Mouse (Mus musculus): ENCODE measurements around the gene Kcnmb4. TPM values are rescaled to one million over a fixed set of nuclear protein-coding genes. Genes with fewer than 3 reads are reported as not detected.

Gene Kcnmb4
- polyA plus RNA-seq, 1 experiment from 2014 or later, result 4.6 TPM

DNA sequence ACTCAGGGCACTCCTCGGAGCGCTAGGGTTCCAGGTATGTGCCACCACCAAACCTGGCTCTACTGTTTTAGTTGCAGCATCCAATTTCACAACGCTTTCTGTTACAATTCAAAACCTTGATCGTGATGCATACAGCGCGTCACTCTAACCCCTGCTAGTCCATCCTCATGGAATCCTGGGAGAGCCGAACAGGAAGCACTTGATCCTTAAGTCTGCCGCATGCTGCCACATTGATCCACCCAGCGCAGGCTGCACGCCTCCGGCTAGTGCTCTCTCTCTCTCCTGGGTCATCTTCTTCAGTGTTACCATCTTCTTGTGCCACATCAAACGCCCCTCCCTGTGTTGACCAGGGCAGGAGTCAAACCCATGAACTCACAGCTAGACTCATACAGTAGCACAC is 25.5 kb downstream of the Kcnmb4 start:
- H3K27ac ChIP-seq, result no peak overlapping the region
- WGBS, result 97% methylated on average over 12 of the region's 12 CpGs
- H3K9me3 ChIP-seq (replicated peaks), result no peaks in the 10 kb centered on the region
- peaks cover 9% of the 10 kb centered on the region; the same call in 1 of the 2 replicates for H3K4me1 ChIP-seq
- no peak overlapping the region for H3K4me2 ChIP-seq
- H3K27me3 ChIP-seq, result no peaks in the 10 kb centered on the region
- no peak overlapping the region for H3K9ac ChIP-seq
- no peaks in the 10 kb centered on the region for H3K36me3 ChIP-seq
- no peak for ATAC-seq (replicated peaks; ENCODE audit: low FRiP score)
- no peak overlapping the region for H3K4me3 ChIP-seq (replicated peaks)

- Histone ChIP-seq H3K9me3 (replicated peaks) (no peaks in the 10 kb centered on the region), H3K4me1 (peaks cover 9% of the 10 kb centered on the region; the same call in 1 of the 2 replicates), H3K27me3 (no peaks in the 10 kb centered on the region), H3K27ac (no peak overlapping the region), H3K9ac (no peak overlapping the region), H3K36me3 (no peaks in the 10 kb centered on the region), H3K4me2 (no peak overlapping the region), H3K4me3 (replicated peaks) (no peak overlapping the region)
- ATAC-seq (replicated peaks; ENCODE audit: low FRiP score), result no peak
- whole genome bisulfite sequencing, result 89% methylated on average over 9 of the region's 9 CpGs
These were observed 26.5 kb downstream of the Kcnmb4 start for GRCm38 (mm10) chr10:116447176-116447575.

DNA sequence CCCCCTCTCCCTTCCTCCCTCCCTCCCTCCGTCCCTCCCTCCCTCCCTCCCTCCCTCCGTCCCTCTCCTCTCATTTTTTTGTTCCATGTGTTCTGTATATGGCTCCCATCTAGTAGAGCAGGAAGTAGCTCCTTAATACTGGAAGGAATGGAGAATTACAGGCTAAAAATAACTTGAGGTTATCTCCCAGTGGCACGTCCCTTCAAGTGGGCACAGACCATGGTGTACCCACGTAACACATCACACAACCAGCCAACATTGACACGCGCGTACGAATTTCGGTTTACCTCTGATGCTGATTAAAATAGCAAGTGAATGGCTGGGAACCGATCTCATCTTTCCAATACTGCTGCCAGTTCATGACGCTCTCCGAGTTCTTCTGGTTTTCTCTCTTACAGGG is 27.6 kb downstream of the Kcnmb4 start:
- Histone ChIP-seq H3K27me3 (no peaks in the 10 kb centered on the region), H3K9me3 (replicated peaks) (no peaks in the 10 kb centered on the region), H3K9ac (no peak overlapping the region), H3K27ac (no peak overlapping the region), H3K4me2 (no peak overlapping the region), H3K4me1 (peaks cover 9% of the 10 kb centered on the region; the same call in 1 of the 2 replicates), H3K36me3 (no peaks in the 10 kb centered on the region), H3K4me3 (replicated peaks) (no peak overlapping the region)
- no peak for ATAC-seq (replicated peaks; ENCODE audit: low FRiP score)
- WGBS, result 93% methylated on average over 10 of the region's 12 CpGs

DNA sequence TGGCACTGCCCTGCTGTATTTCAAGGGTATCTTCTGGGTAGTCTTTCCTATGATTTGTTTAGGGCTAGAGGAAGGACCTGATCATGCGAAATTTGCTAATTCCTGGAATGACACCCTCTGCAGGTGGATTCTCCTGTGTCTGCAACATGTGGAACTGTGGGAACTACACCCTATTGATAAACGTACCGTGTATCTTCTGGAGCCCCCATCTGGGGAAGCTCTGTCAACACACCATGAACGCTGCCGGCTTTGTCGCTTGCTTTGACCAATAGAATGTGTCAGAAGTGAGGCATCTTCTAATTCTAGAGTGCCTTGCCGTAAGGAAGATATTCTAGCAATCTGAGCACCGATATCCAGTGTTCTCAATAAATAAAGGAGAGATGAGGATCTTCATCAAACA is 28.9 kb downstream of the Kcnmb4 start:
- H3K9me3 ChIP-seq (replicated peaks), result no peaks in the 10 kb centered on the region
- H3K27ac ChIP-seq, result no peak overlapping the region
- no peaks in the 10 kb centered on the region for H3K27me3 ChIP-seq
- no peak overlapping the region for H3K4me3 ChIP-seq (replicated peaks)
- H3K36me3 ChIP-seq, result no peaks in the 10 kb centered on the region
- WGBS, result 94% methylated on average over 8 of the region's 8 CpGs
- no peak for ATAC-seq (replicated peaks; ENCODE audit: low FRiP score)
- H3K9ac ChIP-seq, result no peak overlapping the region
- no peaks in the 10 kb centered on the region; the same call in 1 of the 2 replicates for H3K4me1 ChIP-seq
- no peak overlapping the region for H3K4me2 ChIP-seq

GRCm38 (mm10) chr10:116444371-116444770 is 29.3 kb downstream of the Kcnmb4 start:
- Histone ChIP-seq H3K9ac (no peak overlapping the region), H3K9me3 (replicated peaks) (peaks cover 3% of the 10 kb centered on the region; the same call in 1 of the 2 replicates), H3K4me1 (no peaks in the 10 kb centered on the region), H3K4me3 (replicated peaks) (no peak overlapping the region), H3K4me2 (no peak overlapping the region), H3K27ac (no peak overlapping the region), H3K36me3 (no peaks in the 10 kb centered on the region), H3K27me3 (no peaks in the 10 kb centered on the region)
- WGBS, result 94% methylated on average over 10 of the region's 10 CpGs
- no peak for ATAC-seq (replicated peaks; ENCODE audit: low FRiP score)

- H3K36me3 ChIP-seq, result peaks cover 6% of the 10 kb centered on the region; the same call in 1 of the 2 replicates
These were observed 32.7 kb downstream of the Kcnmb4 start for GRCm38 (mm10) chr10:116440946-116441345.

GRCm38 (mm10) chr10:116440088-116440487 is 33.6 kb downstream of the Kcnmb4 start:
- no peaks in the 10 kb centered on the region for H3K4me1 ChIP-seq
- no peak overlapping the region for H3K4me3 ChIP-seq (replicated peaks)
- H3K36me3 ChIP-seq, result peaks cover 6% of the 10 kb centered on the region; the same call in 1 of the 2 replicates
- WGBS, result 82% methylated on average over 10 of the region's 10 CpGs
- H3K27ac ChIP-seq, result no peak overlapping the region
- ATAC-seq (replicated peaks; ENCODE audit: low FRiP score), result no peak
- H3K9ac ChIP-seq, result no peak overlapping the region
- no peaks in the 10 kb centered on the region for H3K27me3 ChIP-seq
- H3K9me3 ChIP-seq (replicated peaks), result peaks cover 15% of the 10 kb centered on the region
- H3K4me2 ChIP-seq, result no peak overlapping the region

More at GRCm38 (mm10) chr10:116440946-116441345, 32.7 kb downstream of the Kcnmb4 start:
- Histone ChIP-seq H3K4me1 (no peaks in the 10 kb centered on the region), H3K27me3 (no peaks in the 10 kb centered on the region), H3K9me3 (replicated peaks) (peaks cover 15% of the 10 kb centered on the region), H3K27ac (no peak overlapping the region), H3K4me2 (no peak overlapping the region), H3K4me3 (replicated peaks) (no peak overlapping the region), H3K9ac (no peak overlapping the region)
- ATAC-seq (replicated peaks; ENCODE audit: low FRiP score), result no peak
- WGBS, result 90% methylated on average over 7 of the region's 7 CpGs

DNA sequence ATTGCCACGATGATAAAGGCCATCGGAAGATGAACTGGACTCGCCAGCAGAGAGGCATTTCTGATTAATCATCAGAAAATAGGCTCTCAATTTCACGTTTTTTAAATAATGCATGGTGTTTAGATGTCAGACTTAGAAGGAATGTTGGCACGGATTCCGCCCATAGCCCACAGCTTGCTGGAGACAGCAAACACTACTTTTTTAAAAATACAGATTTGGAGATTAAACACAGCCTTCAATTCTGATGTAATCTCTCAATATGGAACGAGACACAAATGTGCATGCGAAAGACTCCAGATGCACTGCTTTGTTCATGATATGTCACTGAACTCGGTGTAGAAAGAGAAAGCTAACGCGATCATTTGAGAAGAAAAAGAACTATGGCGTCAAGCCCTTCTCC is 38.2 kb downstream of the Kcnmb4 start:
- Histone ChIP-seq H3K9me3 (replicated peaks) (peaks cover 15% of the 10 kb centered on the region), H3K4me3 (replicated peaks) (no peak overlapping the region), H3K27ac (no peak overlapping the region), H3K9ac (no peak overlapping the region), H3K27me3 (no peaks in the 10 kb centered on the region), H3K4me2 (no peak overlapping the region), H3K36me3 (peaks cover 6% of the 10 kb centered on the region; the same call in 1 of the 2 replicates), H3K4me1 (no peaks in the 10 kb centered on the region)
- ATAC-seq (replicated peaks; ENCODE audit: low FRiP score), result no peak
- 86% methylated on average over 12 of the region's 12 CpGs for WGBS

DNA sequence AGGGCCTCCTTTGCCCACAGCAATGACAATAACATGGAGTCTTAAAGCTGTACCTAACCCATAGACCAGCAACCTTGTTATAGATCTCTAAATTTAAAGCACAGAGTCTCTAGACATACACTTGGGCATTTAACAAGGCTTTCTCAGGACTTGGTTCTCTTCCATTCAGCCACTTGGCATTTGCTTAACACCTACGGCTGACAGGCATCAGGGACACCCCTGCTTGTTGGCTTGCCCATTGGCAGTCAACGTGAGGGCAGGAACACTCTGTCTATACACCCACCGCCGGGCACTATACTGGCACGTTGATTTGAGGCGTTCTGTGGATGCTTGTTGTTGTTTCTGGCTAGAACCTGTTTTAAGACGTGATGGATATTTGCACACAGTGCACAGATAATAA is 41.3 kb downstream of the Kcnmb4 start:
- H3K9me3 ChIP-seq (replicated peaks), result no peaks in the 10 kb centered on the region
- no peak overlapping the region for H3K4me2 ChIP-seq
- H3K36me3 ChIP-seq, result no peaks in the 10 kb centered on the region
- no peak overlapping the region for H3K27ac ChIP-seq
- no peak overlapping the region for H3K9ac ChIP-seq
- H3K4me3 ChIP-seq (replicated peaks), result no peak overlapping the region
- ATAC-seq (replicated peaks; ENCODE audit: low FRiP score), result no peak
- 83% methylated on average over 7 of the region's 7 CpGs for WGBS
- no peaks in the 10 kb centered on the region for H3K4me1 ChIP-seq
- H3K27me3 ChIP-seq, result no peaks in the 10 kb centered on the region

DNA sequence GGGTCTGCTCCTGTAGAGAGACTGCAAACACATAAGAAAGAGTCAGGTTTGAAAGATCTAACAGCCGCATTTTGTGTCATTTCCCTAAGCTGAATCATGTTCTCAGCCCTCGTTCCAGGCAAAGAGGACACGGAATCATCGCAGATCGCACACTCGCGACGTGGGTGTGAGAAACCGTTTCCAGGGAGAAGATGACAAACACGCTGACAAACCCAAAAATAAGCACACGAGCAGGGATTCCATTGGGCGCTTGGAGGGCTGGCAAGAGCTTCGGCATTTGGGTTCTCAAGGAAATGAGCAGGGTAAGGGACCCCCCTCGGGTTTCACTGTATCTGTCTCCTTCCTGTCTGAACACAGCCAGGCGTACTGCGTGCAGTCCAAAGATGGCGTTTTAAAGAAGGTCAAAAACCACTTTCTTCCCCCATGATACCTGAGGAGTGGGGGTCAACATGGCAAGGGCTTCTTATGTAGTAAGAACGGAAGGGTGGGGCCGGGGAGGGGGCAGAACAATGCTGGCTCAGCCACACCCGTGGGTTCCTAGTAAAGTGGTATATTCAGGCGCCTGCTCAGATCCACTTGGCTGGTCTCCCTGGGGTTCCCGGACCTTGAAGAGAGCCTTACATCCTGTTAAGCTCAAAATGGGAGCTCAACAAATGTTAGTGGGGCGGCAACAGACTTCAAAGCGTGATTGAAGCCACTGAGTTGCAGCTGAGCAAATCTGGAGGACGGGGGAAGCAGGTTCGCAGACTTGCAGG is 45.5 kb downstream of the Kcnmb4 start:
- no peak for ATAC-seq (replicated peaks; ENCODE audit: low FRiP score)
- no peaks in the 10 kb centered on the region for H3K27me3 ChIP-seq
- no peak overlapping the region for H3K4me2 ChIP-seq
- H3K27ac ChIP-seq, result no peak overlapping the region
- 92% methylated on average over 26 of the region's 26 CpGs for WGBS
- no peak overlapping the region for H3K9ac ChIP-seq
- H3K4me3 ChIP-seq (replicated peaks), result no peak overlapping the region
- H3K4me1 ChIP-seq, result no peaks in the 10 kb centered on the region
- H3K36me3 ChIP-seq, result no peaks in the 10 kb centered on the region
- H3K9me3 ChIP-seq (replicated peaks), result no peaks in the 10 kb centered on the region

DNA sequence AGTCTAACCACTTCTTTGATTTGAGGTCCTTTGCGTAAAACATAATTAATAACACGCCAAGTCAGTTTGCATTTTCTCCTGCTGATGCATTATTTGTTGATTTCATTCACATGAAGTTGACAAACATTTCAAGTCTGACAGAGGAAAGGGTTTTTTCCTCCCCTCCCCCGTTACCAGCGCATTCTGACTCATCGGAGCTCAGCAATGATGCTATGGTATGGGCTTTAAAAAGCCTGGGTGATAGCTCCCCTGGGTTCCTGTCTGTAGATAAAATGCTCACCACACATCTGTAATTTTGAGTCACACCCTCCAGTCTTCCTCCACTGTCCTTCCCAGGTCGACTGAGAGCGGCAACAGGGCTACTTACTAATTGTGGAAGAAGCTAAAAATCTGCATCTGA is 47.5 kb downstream of the Kcnmb4 start:
- Histone ChIP-seq H3K27ac (no peak overlapping the region), H3K27me3 (no peaks in the 10 kb centered on the region), H3K9me3 (replicated peaks) (no peaks in the 10 kb centered on the region), H3K4me3 (replicated peaks) (no peak overlapping the region), H3K9ac (no peak overlapping the region), H3K4me1 (no peaks in the 10 kb centered on the region), H3K4me2 (no peak overlapping the region), H3K36me3 (no peaks in the 10 kb centered on the region)
- WGBS, result 82% methylated on average over 7 of the region's 7 CpGs
- ATAC-seq (replicated peaks; ENCODE audit: low FRiP score), result no peak

- Histone ChIP-seq H3K27me3 (no peaks in the 10 kb centered on the region), H3K4me1 (no peaks in the 10 kb centered on the region), H3K9me3 (replicated peaks) (no peaks in the 10 kb centered on the region), H3K27ac (no peak overlapping the region), H3K4me2 (no peak overlapping the region), H3K36me3 (no peaks in the 10 kb centered on the region), H3K9ac (no peak overlapping the region), H3K4me3 (replicated peaks) (no peak overlapping the region)
- ATAC-seq (replicated peaks; ENCODE audit: low FRiP score), result no peak
- 90% methylated on average over 6 of the region's 6 CpGs for WGBS
These were observed 48.8 kb downstream of the Kcnmb4 start for GRCm38 (mm10) chr10:116424921-116425320.

DNA sequence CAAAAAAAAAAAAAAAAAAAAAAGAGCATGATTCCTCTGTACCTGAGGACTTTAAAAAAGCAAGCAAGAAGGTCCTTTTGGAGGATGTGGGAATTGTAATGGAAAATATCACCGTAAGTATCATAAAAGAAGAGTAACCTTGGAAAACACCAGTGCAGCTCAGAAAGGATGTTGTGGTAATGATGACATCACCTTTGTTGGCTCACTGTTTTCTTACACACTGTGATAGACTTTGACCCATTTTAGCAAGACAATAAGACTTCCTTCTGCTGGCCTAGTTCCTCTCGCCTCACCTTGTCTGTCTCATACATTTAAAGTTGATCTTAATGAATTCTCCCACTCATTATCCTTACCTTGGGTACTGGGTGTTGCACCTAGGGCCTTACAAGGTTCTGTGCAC is 51.1 kb downstream of the Kcnmb4 start:
- ATAC-seq (replicated peaks; ENCODE audit: low FRiP score), result no peak
- 87% methylated on average over 2 of the region's 2 CpGs for WGBS
- no peak overlapping the region for H3K27ac ChIP-seq

More for the DNA sequence above, 51.1 kb downstream of the Kcnmb4 start:
- H3K9ac ChIP-seq, result no peak overlapping the region
- no peaks in the 10 kb centered on the region for H3K27me3 ChIP-seq
- H3K9me3 ChIP-seq (replicated peaks), result no peaks in the 10 kb centered on the region
- no peak overlapping the region for H3K4me2 ChIP-seq
- H3K4me1 ChIP-seq, result no peaks in the 10 kb centered on the region
- no peak overlapping the region for H3K4me3 ChIP-seq (replicated peaks)
- no peaks in the 10 kb centered on the region for H3K36me3 ChIP-seq
